Mouse (Mus musculus): ENCODE measurements around the gene Pou2f1. TPM values are rescaled to one million over a fixed set of nuclear protein-coding genes. Genes with fewer than 3 reads are reported as not detected.
A peak's percentile ranks its signal among the peaks of the same experiment; 100 is the strongest.

Pou2f1 gene
- total and polyA plus RNA-seq, 2 experiments = 3.6 to 5.8 TPM

DNA sequence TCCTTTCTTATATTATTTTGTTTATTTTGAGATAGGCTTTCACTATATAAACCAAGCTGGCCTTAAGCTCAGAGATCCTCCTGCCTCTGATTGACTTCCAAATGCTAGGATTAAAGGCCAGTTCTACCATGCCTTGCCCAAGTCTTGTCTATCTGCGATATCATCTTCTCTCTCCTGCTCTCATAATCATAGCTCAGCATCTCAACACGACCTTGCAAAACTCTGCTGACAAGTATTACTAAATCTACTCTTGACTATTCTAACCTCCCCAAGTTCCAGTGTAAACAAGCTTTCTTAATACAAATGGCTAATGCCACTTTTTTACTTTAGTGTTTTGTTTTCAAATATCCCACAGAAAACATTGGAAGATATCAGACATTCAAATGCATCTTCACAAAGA, 94.3 kb downstream of the Pou2f1 start:
- 64% methylated on average over 2 of the region's 2 CpGs for WGBS

DNA sequence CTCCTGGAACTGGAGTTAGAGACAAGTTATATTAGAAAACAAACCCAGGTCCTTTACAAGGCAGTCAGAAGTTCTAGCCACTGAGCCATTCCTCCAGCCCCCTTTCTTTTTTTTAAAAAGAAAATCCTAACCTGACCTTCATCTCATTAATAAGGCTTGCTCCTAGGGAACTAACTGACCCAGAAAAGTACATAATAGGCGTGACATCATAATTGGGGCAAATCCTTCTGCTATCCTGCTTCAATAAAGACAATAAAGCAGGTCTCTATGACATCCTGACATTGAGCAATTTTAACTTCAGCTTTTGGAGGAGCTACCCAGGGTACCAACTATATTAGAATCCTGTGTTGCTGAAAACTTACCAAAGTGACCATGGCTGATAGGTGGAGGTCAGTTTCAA, 98.9 kb downstream of the Pou2f1 start:
- TF ChIP-seq POLR2A (IDR thresholded peaks at IDR 0.05; ENCODE audit: extremely low read depth, insufficient read depth, low read length) (no peak), CTCF (IDR thresholded peaks at IDR 0.05; ENCODE audit: low read depth, low read length) (no peak)
- Histone ChIP-seq H3K27ac (replicated peaks; ENCODE audit: insufficient read depth, low read depth, low read length) (no peak overlapping the region), H3K4me1 (ENCODE audit: control insufficient read depth, insufficient read depth, low read length) (no peaks in the 10 kb centered on the region), H3K27me3 (ENCODE audit: control insufficient read depth, insufficient read depth, low read length) (no peaks in the 10 kb centered on the region), H3K9ac (ENCODE audit: low read depth, low read length) (no peak overlapping the region), H3K36me3 (ENCODE audit: control insufficient read depth, insufficient read depth, low read length) (peaks cover 23% of the 10 kb centered on the region), H3K4me3 (ENCODE audit: insufficient read depth, low read depth, low read length) (no peak overlapping the region), H3K79me2 (ENCODE audit: control insufficient read depth, insufficient read depth, low read length) (no peaks in the 10 kb centered on the region)
- DNase-seq (ENCODE audit: extremely low read depth, low read depth, low spot score) = no peak
- 96% methylated on average over 1 of the region's 1 CpGs for WGBS

More for the DNA sequence above, 94.3 kb downstream of the Pou2f1 start:
- DNase-seq (ENCODE audit: extremely low read depth, low read depth, low spot score) = peak; percentile 12
- Histone ChIP-seq H3K36me3 (ENCODE audit: control insufficient read depth, insufficient read depth, low read length) (peaks cover 14% of the 10 kb centered on the region), H3K9ac (ENCODE audit: low read depth, low read length) (no peak overlapping the region), H3K27ac (replicated peaks; ENCODE audit: insufficient read depth, low read depth, low read length) (no peak overlapping the region), H3K4me1 (ENCODE audit: control insufficient read depth, insufficient read depth, low read length) (no peaks in the 10 kb centered on the region), H3K79me2 (ENCODE audit: control insufficient read depth, insufficient read depth, low read length) (no peaks in the 10 kb centered on the region; the same call in 1 of the 2 replicates), H3K27me3 (ENCODE audit: control insufficient read depth, insufficient read depth, low read length) (no peaks in the 10 kb centered on the region), H3K4me3 (ENCODE audit: insufficient read depth, low read depth, low read length) (no peak overlapping the region)
- TF ChIP-seq POLR2A (IDR thresholded peaks at IDR 0.05; ENCODE audit: extremely low read depth, insufficient read depth, low read length) (no peak), CTCF (IDR thresholded peaks at IDR 0.05; ENCODE audit: low read depth, low read length) (no peak)

DNA sequence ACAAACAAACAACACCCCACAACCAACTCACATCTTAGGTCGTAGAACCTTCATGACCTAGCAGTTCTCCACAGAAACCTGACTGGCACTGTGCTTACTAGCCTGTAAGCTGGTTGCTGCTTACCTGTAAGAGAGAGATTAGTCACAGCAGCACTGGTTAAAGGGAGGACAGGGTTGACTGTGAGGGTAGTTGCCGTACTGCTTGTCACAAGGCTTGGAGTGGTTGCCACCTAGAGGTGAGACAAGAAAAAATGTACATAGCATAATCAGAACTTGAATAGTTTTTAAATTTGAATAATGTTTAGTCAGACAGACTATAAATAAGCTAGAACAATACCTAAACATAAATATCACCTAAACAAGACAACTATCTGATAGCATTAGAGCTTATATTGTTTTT, 110.8 kb downstream of the Pou2f1 start:
- 92% methylated on average over 2 of the region's 2 CpGs for WGBS
- DNase-seq (ENCODE audit: extremely low read depth, low read depth, low spot score) = no peak
- no peak overlapping the region for H3K4me3 ChIP-seq (ENCODE audit: insufficient read depth, low read depth, low read length)
- TF ChIP-seq POLR2A (IDR thresholded peaks at IDR 0.05; ENCODE audit: extremely low read depth, insufficient read depth, low read length) (no peak), CTCF (IDR thresholded peaks at IDR 0.05; ENCODE audit: low read depth, low read length) (no peak)
- peaks cover 35% of the 10 kb centered on the region for H3K36me3 ChIP-seq (ENCODE audit: control insufficient read depth, insufficient read depth, low read length)
- no peaks in the 10 kb centered on the region for H3K4me1 ChIP-seq (ENCODE audit: control insufficient read depth, insufficient read depth, low read length)
- H3K27me3 ChIP-seq (ENCODE audit: control insufficient read depth, insufficient read depth, low read length) = no peaks in the 10 kb centered on the region
- H3K27ac ChIP-seq (replicated peaks; ENCODE audit: insufficient read depth, low read depth, low read length) = no peak overlapping the region
- no peaks in the 10 kb centered on the region for H3K79me2 ChIP-seq (ENCODE audit: control insufficient read depth, insufficient read depth, low read length)
- no peak overlapping the region for H3K9ac ChIP-seq (ENCODE audit: low read depth, low read length)

DNA sequence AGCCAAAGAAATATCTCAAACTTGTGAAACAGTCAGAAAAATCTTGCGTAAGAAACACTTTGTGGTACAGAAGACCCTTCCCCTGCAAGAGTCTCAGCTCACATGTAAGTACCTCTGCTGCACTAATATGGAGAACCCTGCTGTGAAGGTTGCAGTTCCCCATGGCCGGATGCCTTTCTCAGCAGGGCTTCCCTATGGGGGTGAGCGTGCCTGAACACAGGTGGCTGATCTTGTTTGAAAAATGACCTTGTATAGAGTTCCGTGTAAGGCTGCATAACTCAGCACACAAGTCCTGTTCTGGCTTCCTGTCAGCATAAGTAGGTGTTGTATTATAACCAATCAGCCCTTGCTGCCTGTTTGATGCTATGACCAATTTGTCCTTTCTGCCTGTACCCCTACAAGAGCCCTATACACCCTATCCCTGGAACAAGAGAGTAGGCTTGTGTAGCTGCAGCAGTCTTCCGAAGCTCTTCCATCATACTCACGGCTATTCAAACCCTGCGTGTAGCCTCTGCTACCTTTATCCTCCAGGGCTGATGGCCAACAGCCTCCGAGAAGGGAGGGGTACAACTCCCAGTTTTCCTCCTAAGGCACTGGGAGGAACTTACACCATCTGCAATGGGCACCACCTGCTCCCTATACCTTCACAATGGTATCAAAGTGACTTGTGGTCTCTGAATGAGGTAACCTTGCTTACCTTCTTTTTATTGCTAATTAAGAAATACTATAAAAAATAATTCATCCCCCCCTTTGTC, 120.2 kb downstream of the Pou2f1 start:
- Histone ChIP-seq H3K4me3 (ENCODE audit: insufficient read depth, low read depth, low read length) (no peak overlapping the region), H3K79me2 (ENCODE audit: control insufficient read depth, insufficient read depth, low read length) (no peaks in the 10 kb centered on the region), H3K27ac (replicated peaks; ENCODE audit: insufficient read depth, low read depth, low read length) (no peak overlapping the region), H3K4me1 (ENCODE audit: control insufficient read depth, insufficient read depth, low read length) (no peaks in the 10 kb centered on the region), H3K36me3 (ENCODE audit: control insufficient read depth, insufficient read depth, low read length) (peaks cover 19% of the 10 kb centered on the region), H3K9ac (ENCODE audit: low read depth, low read length) (no peak overlapping the region), H3K27me3 (ENCODE audit: control insufficient read depth, insufficient read depth, low read length) (no peaks in the 10 kb centered on the region)
- 92% methylated on average over 8 of the region's 8 CpGs for whole genome bisulfite sequencing
- TF ChIP-seq CTCF (IDR thresholded peaks at IDR 0.05; ENCODE audit: low read depth, low read length) (no peak), POLR2A (IDR thresholded peaks at IDR 0.05; ENCODE audit: extremely low read depth, insufficient read depth, low read length) (no peak)
- DNase-seq (ENCODE audit: extremely low read depth, low read depth, low spot score) = no peak

DNA sequence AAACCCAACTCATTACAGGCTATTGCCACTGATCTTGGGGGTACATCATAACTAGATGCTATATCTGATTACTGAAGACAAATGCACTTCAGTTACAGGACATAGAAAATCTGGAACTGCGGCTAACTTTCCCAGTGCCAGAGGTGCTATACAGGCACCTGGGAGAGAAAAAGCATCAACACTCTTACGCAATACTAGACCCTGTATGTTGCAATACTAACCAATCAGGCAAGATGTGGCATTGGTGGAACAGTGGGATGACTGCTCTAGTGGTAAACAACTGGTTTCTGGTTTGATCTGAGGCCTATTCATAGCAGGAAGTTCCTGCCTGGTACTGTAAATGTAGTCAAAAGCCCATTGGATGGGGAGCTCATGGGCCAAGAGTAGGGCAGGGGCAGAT, 123.7 kb downstream of the Pou2f1 start:
- 82% methylated on average over 2 of the region's 2 CpGs for WGBS

More for the DNA sequence above, 123.7 kb downstream of the Pou2f1 start:
- H3K4me3 ChIP-seq (ENCODE audit: insufficient read depth, low read depth, low read length) = no peak overlapping the region
- H3K9ac ChIP-seq (ENCODE audit: low read depth, low read length) = no peak overlapping the region
- no peaks in the 10 kb centered on the region for H3K4me1 ChIP-seq (ENCODE audit: control insufficient read depth, insufficient read depth, low read length)
- no peak overlapping the region for H3K27ac ChIP-seq (replicated peaks; ENCODE audit: insufficient read depth, low read depth, low read length)
- no peaks in the 10 kb centered on the region for H3K79me2 ChIP-seq (ENCODE audit: control insufficient read depth, insufficient read depth, low read length)
- no peaks in the 10 kb centered on the region for H3K27me3 ChIP-seq (ENCODE audit: control insufficient read depth, insufficient read depth, low read length)
- peaks cover 28% of the 10 kb centered on the region for H3K36me3 ChIP-seq (ENCODE audit: control insufficient read depth, insufficient read depth, low read length)
- peak; percentile 54 for DNase-seq (ENCODE audit: extremely low read depth, low read depth, low spot score)
- no peak for TF ChIP-seq POLR2A (IDR thresholded peaks at IDR 0.05; ENCODE audit: extremely low read depth, insufficient read depth, low read length)
- no peak for TF ChIP-seq CTCF (IDR thresholded peaks at IDR 0.05; ENCODE audit: low read depth, low read length)

All from liver, adult 2 months (tissue).